Mouse (Mus musculus): ENCODE measurements around the gene Srd5a1. TPM values are rescaled to one million over a fixed set of nuclear protein-coding genes. Genes with fewer than 3 reads are reported as not detected.
A peak's percentile ranks its signal among the peaks of the same experiment; 100 is the strongest.

Srd5a1 gene
- polyA plus RNA-seq, 1 experiment from 2014 or later: 6.8 TPM

DNA sequence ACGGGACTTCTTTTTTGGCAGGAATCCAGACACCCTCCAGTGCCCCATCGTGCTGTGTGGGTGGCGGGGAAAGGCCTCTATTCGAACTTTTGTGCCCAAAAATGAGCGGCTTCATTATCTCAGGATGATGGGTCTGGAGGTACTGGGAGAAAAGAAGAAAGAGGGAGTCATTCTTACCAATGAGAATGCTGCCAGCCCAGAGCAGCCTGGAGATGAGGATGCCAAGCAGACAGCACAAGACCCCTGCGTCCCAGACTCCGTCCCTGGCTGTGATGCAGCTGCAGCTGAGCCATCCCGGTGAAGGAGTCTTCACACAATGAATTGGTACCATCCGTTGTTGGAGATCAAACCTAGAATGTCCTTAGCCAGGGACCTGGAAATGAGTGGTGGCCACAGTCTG, 22.3 kb upstream of the Srd5a1 start:
- Histone ChIP-seq H3K36me3 (ENCODE audit: control insufficient read depth, insufficient read depth) (peaks cover 78% of the 10 kb centered on the region), H3K4me2 (ENCODE audit: low read depth, low read length) (no peak overlapping the region)
- 87% methylated on average over 9 of the region's 9 CpGs for WGBS

DNA sequence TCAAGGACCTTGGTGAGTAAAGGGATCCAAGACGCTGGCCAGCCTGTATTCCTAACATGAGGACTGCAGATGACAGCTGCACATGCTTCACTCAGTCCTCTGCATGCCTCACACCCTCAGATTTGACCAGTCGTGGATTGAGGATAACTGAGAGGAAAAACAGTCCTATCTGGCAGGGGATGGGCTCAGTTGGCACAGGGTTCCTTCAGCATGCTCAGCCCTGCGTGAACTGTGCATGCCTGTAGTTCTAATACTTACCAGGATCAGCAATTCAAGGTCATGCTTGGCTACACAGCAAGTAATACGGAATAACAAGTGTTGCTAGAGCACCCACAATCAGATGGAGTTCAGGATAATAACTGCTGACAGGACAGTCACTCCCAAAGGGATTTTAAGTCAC, 20.4 kb upstream of the Srd5a1 start:
- no peak overlapping the region for H3K4me3 ChIP-seq (ENCODE audit: low read length)
- no peak overlapping the region for H3K9ac ChIP-seq (ENCODE audit: low read length)
- WGBS: 84% methylated on average over 4 of the region's 4 CpGs
- H3K27me3 ChIP-seq (ENCODE audit: control insufficient read depth, insufficient read depth, low read length): no peaks in the 10 kb centered on the region
- H3K9me3 ChIP-seq (replicated peaks; ENCODE audit: control insufficient read depth, low read length): no peaks in the 10 kb centered on the region
- H3K27ac ChIP-seq (ENCODE audit: low read length): no peak overlapping the region
- peaks cover 84% of the 10 kb centered on the region for H3K36me3 ChIP-seq (ENCODE audit: control insufficient read depth, insufficient read depth)
- no peak overlapping the region for H3K4me2 ChIP-seq (ENCODE audit: low read depth, low read length)
- no peaks in the 10 kb centered on the region for H3K4me1 ChIP-seq (ENCODE audit: control insufficient read depth, insufficient read depth, low read length)
- ATAC-seq (replicated peaks; ENCODE audit: extremely low read depth, insufficient read depth, low FRiP score): no peak

More for the DNA sequence above, 22.3 kb upstream of the Srd5a1 start:
- H3K9me3 ChIP-seq (replicated peaks; ENCODE audit: control insufficient read depth, low read length): no peaks in the 10 kb centered on the region
- no peak overlapping the region for H3K9ac ChIP-seq (ENCODE audit: low read length)
- no peak for ATAC-seq (replicated peaks; ENCODE audit: extremely low read depth, insufficient read depth, low FRiP score)
- H3K4me3 ChIP-seq (ENCODE audit: low read length): no peak overlapping the region
- H3K27ac ChIP-seq (ENCODE audit: low read length): no peak overlapping the region
- no peaks in the 10 kb centered on the region for H3K4me1 ChIP-seq (ENCODE audit: control insufficient read depth, insufficient read depth, low read length)
- H3K27me3 ChIP-seq (ENCODE audit: control insufficient read depth, insufficient read depth, low read length): no peaks in the 10 kb centered on the region

DNA sequence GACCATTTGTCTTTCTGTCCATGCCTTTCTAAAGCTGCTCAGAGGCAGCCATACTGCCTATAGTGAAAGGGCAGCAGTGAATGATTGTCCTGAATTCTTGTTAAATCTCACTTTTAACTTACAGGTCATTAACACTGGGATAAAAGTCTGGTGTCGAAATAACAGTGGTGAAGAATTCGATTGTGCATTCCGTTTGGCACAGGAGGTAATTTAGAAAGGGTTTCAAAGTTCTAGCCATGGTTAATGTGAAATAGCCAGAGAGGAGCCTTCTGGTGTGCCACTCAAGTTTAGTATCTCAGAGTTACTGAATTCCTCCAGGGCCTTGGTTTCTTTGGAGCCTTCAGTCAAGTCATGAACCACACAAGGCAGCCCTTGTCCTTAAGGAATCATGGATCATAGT, 19.9 kb upstream of the Srd5a1 start:
- Histone ChIP-seq H3K4me1 (ENCODE audit: control insufficient read depth, insufficient read depth, low read length) (no peaks in the 10 kb centered on the region), H3K36me3 (ENCODE audit: control insufficient read depth, insufficient read depth) (peaks cover 86% of the 10 kb centered on the region), H3K9me3 (replicated peaks; ENCODE audit: control insufficient read depth, low read length) (no peaks in the 10 kb centered on the region), H3K4me3 (ENCODE audit: low read length) (no peak overlapping the region), H3K9ac (ENCODE audit: low read length) (no peak overlapping the region), H3K27me3 (ENCODE audit: control insufficient read depth, insufficient read depth, low read length) (no peaks in the 10 kb centered on the region), H3K4me2 (ENCODE audit: low read depth, low read length) (no peak overlapping the region), H3K27ac (ENCODE audit: low read length) (no peak overlapping the region)
- WGBS: 92% methylated on average over 3 of the region's 3 CpGs
- no peak for ATAC-seq (replicated peaks; ENCODE audit: extremely low read depth, insufficient read depth, low FRiP score)

DNA sequence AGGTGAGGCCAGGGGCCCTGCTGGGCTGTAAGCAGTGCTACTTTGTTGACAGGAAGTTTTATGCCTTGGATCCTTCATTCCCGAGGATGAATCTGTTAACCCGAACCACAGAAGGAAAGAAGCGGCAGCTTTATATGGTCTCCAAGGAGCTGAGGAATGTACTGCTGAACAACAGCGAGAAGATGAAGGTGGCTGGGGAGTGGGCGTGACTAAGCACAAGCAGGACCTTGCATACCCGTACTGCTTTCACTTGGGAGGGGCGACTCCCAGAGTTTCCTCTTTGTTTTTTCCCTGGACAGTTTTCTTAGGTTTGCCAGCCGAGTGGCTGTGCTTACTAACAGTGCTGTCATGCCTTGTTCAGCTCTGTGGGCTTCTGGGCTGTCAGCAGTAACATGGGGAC, 19.3 kb upstream of the Srd5a1 start:
- Histone ChIP-seq H3K27me3 (ENCODE audit: control insufficient read depth, insufficient read depth, low read length) (no peaks in the 10 kb centered on the region), H3K36me3 (ENCODE audit: control insufficient read depth, insufficient read depth) (peaks cover 86% of the 10 kb centered on the region), H3K9me3 (replicated peaks; ENCODE audit: control insufficient read depth, low read length) (no peaks in the 10 kb centered on the region), H3K4me2 (ENCODE audit: low read depth, low read length) (no peak overlapping the region), H3K27ac (ENCODE audit: low read length) (no peak overlapping the region), H3K4me1 (ENCODE audit: control insufficient read depth, insufficient read depth, low read length) (no peaks in the 10 kb centered on the region), H3K9ac (ENCODE audit: low read length) (no peak overlapping the region), H3K4me3 (ENCODE audit: low read length) (no peak overlapping the region)
- 76% methylated on average over 8 of the region's 8 CpGs for WGBS
- ATAC-seq (replicated peaks; ENCODE audit: extremely low read depth, insufficient read depth, low FRiP score): no peak

DNA sequence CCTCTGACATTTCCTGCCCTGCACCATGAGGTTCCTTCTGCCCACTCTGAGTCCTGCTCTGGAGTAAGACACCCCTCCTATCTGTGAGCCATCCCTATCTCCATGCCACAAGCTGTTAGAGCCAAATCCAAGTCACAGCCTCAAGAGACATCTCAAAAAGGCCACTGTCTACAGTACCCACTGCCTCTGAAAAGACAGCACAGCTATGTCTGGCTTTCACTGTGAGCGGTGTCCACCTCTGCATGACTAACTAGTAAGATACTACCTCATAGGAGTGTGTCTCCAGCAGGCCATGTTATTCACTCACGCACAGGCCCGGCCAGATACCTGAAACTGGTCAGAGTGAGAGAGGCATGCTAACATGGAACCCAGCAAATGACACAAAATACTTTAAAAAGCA, 16.7 kb upstream of the Srd5a1 start:
- 95% methylated on average over 3 of the region's 3 CpGs for WGBS
- Histone ChIP-seq H3K9me3 (replicated peaks; ENCODE audit: control insufficient read depth, low read length) (no peaks in the 10 kb centered on the region), H3K36me3 (ENCODE audit: control insufficient read depth, insufficient read depth) (peaks cover 75% of the 10 kb centered on the region), H3K4me1 (ENCODE audit: control insufficient read depth, insufficient read depth, low read length) (no peaks in the 10 kb centered on the region), H3K4me3 (ENCODE audit: low read length) (no peak overlapping the region), H3K4me2 (ENCODE audit: low read depth, low read length) (no peak overlapping the region), H3K9ac (ENCODE audit: low read length) (no peak overlapping the region), H3K27me3 (ENCODE audit: control insufficient read depth, insufficient read depth, low read length) (no peaks in the 10 kb centered on the region), H3K27ac (ENCODE audit: low read length) (no peak overlapping the region)
- ATAC-seq (replicated peaks; ENCODE audit: extremely low read depth, insufficient read depth, low FRiP score): no peak

DNA sequence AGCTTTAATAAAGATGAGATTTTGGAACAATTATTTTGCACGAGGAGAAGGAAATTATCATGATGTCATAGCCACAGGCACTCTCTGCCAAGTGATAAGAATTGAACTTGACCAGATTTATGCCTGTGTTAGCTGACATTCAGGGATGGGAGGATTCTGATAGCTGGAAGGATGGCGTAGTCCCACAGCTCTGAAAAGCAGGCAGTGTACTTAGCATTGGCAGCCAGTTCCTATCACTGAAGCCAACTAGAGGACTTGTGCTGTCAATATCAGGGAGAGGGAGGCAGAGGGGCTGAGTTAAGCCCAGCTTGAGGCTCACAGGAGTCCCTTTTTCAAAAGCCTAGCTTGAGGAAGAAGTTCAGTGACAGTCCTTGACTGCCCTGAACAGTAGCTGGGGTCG, 13.3 kb upstream of the Srd5a1 start:
- H3K4me3 ChIP-seq (ENCODE audit: low read length): no peak overlapping the region
- no peak for ATAC-seq (replicated peaks; ENCODE audit: extremely low read depth, insufficient read depth, low FRiP score)
- no peaks in the 10 kb centered on the region for H3K4me1 ChIP-seq (ENCODE audit: control insufficient read depth, insufficient read depth, low read length)

DNA sequence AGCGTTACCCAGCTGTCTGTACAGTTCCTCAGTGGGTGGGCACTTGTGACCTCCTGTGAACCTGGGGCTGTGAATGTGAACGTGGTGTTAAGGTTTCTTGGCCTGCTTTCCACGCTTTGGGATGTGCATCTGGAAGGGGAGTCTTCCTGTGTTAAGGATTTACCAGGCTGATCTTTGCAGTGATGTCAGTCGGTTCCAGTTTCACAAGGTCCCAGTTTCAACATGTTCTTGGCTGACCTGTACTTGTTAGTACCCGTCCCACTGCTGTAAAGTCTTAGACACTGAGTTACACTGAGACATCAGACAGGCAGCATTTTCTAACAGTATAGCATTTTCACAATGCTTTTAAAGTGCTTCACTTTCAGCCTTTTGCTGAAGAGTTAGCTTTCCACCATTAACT, 12.6 kb upstream of the Srd5a1 start:
- no peak overlapping the region for H3K4me2 ChIP-seq (ENCODE audit: low read depth, low read length)
- H3K4me1 ChIP-seq (ENCODE audit: control insufficient read depth, insufficient read depth, low read length): no peaks in the 10 kb centered on the region
- no peak overlapping the region for H3K9ac ChIP-seq (ENCODE audit: low read length)
- 81% methylated on average over 5 of the region's 5 CpGs for WGBS
- no peak overlapping the region for H3K4me3 ChIP-seq (ENCODE audit: low read length)
- ATAC-seq (replicated peaks; ENCODE audit: extremely low read depth, insufficient read depth, low FRiP score): no peak
- no peaks in the 10 kb centered on the region for H3K9me3 ChIP-seq (replicated peaks; ENCODE audit: control insufficient read depth, low read length)
- H3K36me3 ChIP-seq (ENCODE audit: control insufficient read depth, insufficient read depth): peaks cover 64% of the 10 kb centered on the region
- H3K27me3 ChIP-seq (ENCODE audit: control insufficient read depth, insufficient read depth, low read length): no peaks in the 10 kb centered on the region
- H3K27ac ChIP-seq (ENCODE audit: low read length): no peak overlapping the region

More for the DNA sequence above, 13.3 kb upstream of the Srd5a1 start:
- no peak overlapping the region for H3K9ac ChIP-seq (ENCODE audit: low read length)
- no peak overlapping the region for H3K4me2 ChIP-seq (ENCODE audit: low read depth, low read length)
- no peak overlapping the region for H3K27ac ChIP-seq (ENCODE audit: low read length)
- WGBS: 75% methylated on average over 3 of the region's 3 CpGs
- no peaks in the 10 kb centered on the region for H3K27me3 ChIP-seq (ENCODE audit: control insufficient read depth, insufficient read depth, low read length)
- peaks cover 64% of the 10 kb centered on the region for H3K36me3 ChIP-seq (ENCODE audit: control insufficient read depth, insufficient read depth)
- H3K9me3 ChIP-seq (replicated peaks; ENCODE audit: control insufficient read depth, low read length): no peaks in the 10 kb centered on the region

DNA sequence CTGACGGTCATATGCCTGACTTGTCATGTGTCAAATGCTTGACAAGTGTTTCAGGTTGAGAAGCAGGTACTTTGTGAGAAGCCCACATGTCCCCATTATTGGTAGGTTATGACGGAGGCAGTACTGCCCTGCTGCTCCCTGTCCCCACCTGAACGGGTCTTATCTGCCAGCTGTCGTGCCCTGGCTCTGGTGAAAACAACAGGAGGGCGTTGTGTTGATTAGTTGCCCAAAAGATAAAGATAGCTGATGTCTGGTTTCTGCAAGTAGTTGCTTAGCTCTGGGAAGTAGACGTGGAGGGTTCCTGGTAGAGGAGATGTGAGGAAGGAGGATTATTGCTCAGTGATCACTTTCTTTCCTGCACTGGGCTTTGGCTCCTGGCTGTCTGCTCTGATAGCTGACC, 5.5 kb upstream of the Srd5a1 start:
- WGBS: 65% methylated on average over 6 of the region's 6 CpGs
- Histone ChIP-seq H3K9ac (ENCODE audit: low read length) (no peak overlapping the region), H3K36me3 (ENCODE audit: control insufficient read depth, insufficient read depth) (peaks cover 51% of the 10 kb centered on the region), H3K27ac (ENCODE audit: low read length) (no peak overlapping the region), H3K9me3 (replicated peaks; ENCODE audit: control insufficient read depth, low read length) (no peaks in the 10 kb centered on the region), H3K4me1 (ENCODE audit: control insufficient read depth, insufficient read depth, low read length) (peaks cover 6% of the 10 kb centered on the region), H3K4me3 (ENCODE audit: low read length) (no peak overlapping the region), H3K4me2 (ENCODE audit: low read depth, low read length) (no peak overlapping the region), H3K27me3 (ENCODE audit: control insufficient read depth, insufficient read depth, low read length) (no peaks in the 10 kb centered on the region)
- ATAC-seq (replicated peaks; ENCODE audit: extremely low read depth, insufficient read depth, low FRiP score): no peak

DNA sequence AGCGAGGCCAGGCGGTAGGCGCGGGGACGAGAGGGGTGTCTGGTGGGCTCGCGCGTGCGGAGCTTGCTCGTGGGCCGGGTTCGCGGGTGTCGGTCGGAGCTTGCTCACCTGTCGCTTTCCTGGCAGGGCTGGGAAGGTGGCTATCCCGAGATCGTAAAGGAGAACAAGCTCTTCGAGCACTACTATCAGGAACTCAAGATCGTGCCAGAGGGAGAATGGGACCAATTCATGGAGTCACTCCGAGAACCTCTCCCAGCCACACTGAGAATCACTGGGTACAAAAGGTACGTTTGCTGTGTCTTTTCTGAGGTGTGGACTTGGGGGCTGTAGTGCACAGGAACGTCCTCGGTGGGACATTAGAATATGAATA, 918 bp upstream of the Srd5a1 start:
- Histone ChIP-seq H3K4me1 (ENCODE audit: control insufficient read depth, insufficient read depth, low read length) (peaks cover 10% of the 10 kb centered on the region), H3K27ac (ENCODE audit: low read length) (peak overlapping the region; percentile 79), H3K4me3 (ENCODE audit: low read length) (peak overlapping the region; percentile 100), H3K27me3 (ENCODE audit: control insufficient read depth, insufficient read depth, low read length) (peaks cover 5% of the 10 kb centered on the region; the same call in 1 of the 2 replicates), H3K9ac (ENCODE audit: low read length) (peak overlapping the region; percentile 92), H3K9me3 (replicated peaks; ENCODE audit: control insufficient read depth, low read length) (no peaks in the 10 kb centered on the region), H3K36me3 (ENCODE audit: control insufficient read depth, insufficient read depth) (peaks cover 20% of the 10 kb centered on the region), H3K4me2 (ENCODE audit: low read depth, low read length) (peak overlapping the region; percentile 77)
- WGBS: 1% methylated on average over 24 of the region's 24 CpGs
- ATAC-seq (replicated peaks; ENCODE audit: extremely low read depth, insufficient read depth, low FRiP score): no peak

Measured in heart, embryonic 16.5 days (tissue).